Mouse (Mus musculus): ENCODE results near the gene Ggt6. TPM values are rescaled to one million over a fixed set of nuclear protein-coding genes. Genes with fewer than 3 reads are reported as not detected.
A peak's percentile ranks its signal among the peaks of the same experiment; 100 is the strongest.

Gene Ggt6
- polyA plus RNA-seq, 1 experiment from 2014 or later = not detected

- Histone ChIP-seq H3K4me3 (ENCODE audit: low read length) (no peak overlapping the region), H3K27ac (ENCODE audit: low read depth, low read length) (no peak overlapping the region), H3K27me3 (replicated peaks; ENCODE audit: control insufficient read depth, insufficient read depth, low read length) (no peaks in the 10 kb centered on the region), H3K9ac (ENCODE audit: low read depth, low read length) (no peak overlapping the region), H3K9me3 (ENCODE audit: control insufficient read depth, low read length) (no peaks in the 10 kb centered on the region), H3K4me1 (ENCODE audit: control insufficient read depth, insufficient read depth, low read depth, low read length) (peaks cover 7% of the 10 kb centered on the region), H3K4me2 (ENCODE audit: low read length) (no peak overlapping the region), H3K36me3 (ENCODE audit: control insufficient read depth, insufficient read depth, low read length) (0 out of 2 replicates have a peak, but pooled peaks cover 6% of the 10 kb centered on the region)
- ATAC-seq = no peak
- 65% methylated on average over 7 of the region's 7 CpGs for WGBS
Measured at GRCm38 (mm10) chr11:72475408-72475807, 40.1 kb downstream of the Ggt6 start.

- Histone ChIP-seq H3K36me3 (ENCODE audit: control insufficient read depth, insufficient read depth, low read length) (0 out of 2 replicates have a peak, but pooled peaks cover 6% of the 10 kb centered on the region), H3K9ac (ENCODE audit: low read depth, low read length) (no peak overlapping the region), H3K27ac (ENCODE audit: low read depth, low read length) (no peak overlapping the region), H3K4me1 (ENCODE audit: control insufficient read depth, insufficient read depth, low read depth, low read length) (peaks cover 7% of the 10 kb centered on the region), H3K9me3 (ENCODE audit: control insufficient read depth, low read length) (no peaks in the 10 kb centered on the region), H3K27me3 (replicated peaks; ENCODE audit: control insufficient read depth, insufficient read depth, low read length) (no peaks in the 10 kb centered on the region), H3K4me3 (ENCODE audit: low read length) (no peak overlapping the region), H3K4me2 (ENCODE audit: low read length) (no peak overlapping the region)
- 80% methylated on average over 7 of the region's 7 CpGs for WGBS
- ATAC-seq = no peak
Measured at GRCm38 (mm10) chr11:72476074-72476625, 40.8 kb downstream of the Ggt6 start.

- 0 out of 2 replicates have a peak, but pooled peaks cover 6% of the 10 kb centered on the region for H3K36me3 ChIP-seq (ENCODE audit: control insufficient read depth, insufficient read depth, low read length)
- H3K9ac ChIP-seq (ENCODE audit: low read depth, low read length) = 0 out of 2 replicates have a peak overlapping the region, but pooled peaks have one; percentile 5
- H3K4me3 ChIP-seq (ENCODE audit: low read length) = no peak overlapping the region
- no peaks in the 10 kb centered on the region for H3K9me3 ChIP-seq (ENCODE audit: control insufficient read depth, low read length)
- WGBS = 19% methylated on average over 5 of the region's 5 CpGs
- H3K4me2 ChIP-seq (ENCODE audit: low read length) = no peak overlapping the region
- ATAC-seq = no peak
- H3K4me1 ChIP-seq (ENCODE audit: control insufficient read depth, insufficient read depth, low read depth, low read length) = peaks cover 7% of the 10 kb centered on the region
- no peak overlapping the region for H3K27ac ChIP-seq (ENCODE audit: low read depth, low read length)
- H3K27me3 ChIP-seq (replicated peaks; ENCODE audit: control insufficient read depth, insufficient read depth, low read length) = no peaks in the 10 kb centered on the region
Measured at GRCm38 (mm10) chr11:72477182-72477581, 41.9 kb downstream of the Ggt6 start.

- Histone ChIP-seq H3K9ac (ENCODE audit: low read depth, low read length) (0 out of 2 replicates have a peak overlapping the region, but pooled peaks have one; percentile 5), H3K4me2 (ENCODE audit: low read length) (no peak overlapping the region), H3K4me1 (ENCODE audit: control insufficient read depth, insufficient read depth, low read depth, low read length) (peaks cover 7% of the 10 kb centered on the region), H3K9me3 (ENCODE audit: control insufficient read depth, low read length) (no peaks in the 10 kb centered on the region), H3K4me3 (ENCODE audit: low read length) (no peak overlapping the region), H3K36me3 (ENCODE audit: control insufficient read depth, insufficient read depth, low read length) (0 out of 2 replicates have a peak, but pooled peaks cover 6% of the 10 kb centered on the region), H3K27ac (ENCODE audit: low read depth, low read length) (no peak overlapping the region), H3K27me3 (replicated peaks; ENCODE audit: control insufficient read depth, insufficient read depth, low read length) (no peaks in the 10 kb centered on the region)
- WGBS = 77% methylated on average over 1 of the region's 1 CpGs
- ATAC-seq = no peak
Measured at GRCm38 (mm10) chr11:72477653-72478052, 42.3 kb downstream of the Ggt6 start.

GRCm38 (mm10) chr11:72478228-72478627 is 42.9 kb downstream of the Ggt6 start:
- H3K4me2 ChIP-seq (ENCODE audit: low read length) = no peak overlapping the region
- H3K27ac ChIP-seq (ENCODE audit: low read depth, low read length) = no peak overlapping the region
- H3K36me3 ChIP-seq (ENCODE audit: control insufficient read depth, insufficient read depth, low read length) = 0 out of 2 replicates have a peak, but pooled peaks cover 4% of the 10 kb centered on the region
- ATAC-seq = no peak
- H3K4me1 ChIP-seq (ENCODE audit: control insufficient read depth, insufficient read depth, low read depth, low read length) = peaks cover 7% of the 10 kb centered on the region
- H3K27me3 ChIP-seq (replicated peaks; ENCODE audit: control insufficient read depth, insufficient read depth, low read length) = no peaks in the 10 kb centered on the region
- 64% methylated on average over 6 of the region's 6 CpGs for WGBS
- no peaks in the 10 kb centered on the region for H3K9me3 ChIP-seq (ENCODE audit: control insufficient read depth, low read length)
- H3K4me3 ChIP-seq (ENCODE audit: low read length) = no peak overlapping the region
- H3K9ac ChIP-seq (ENCODE audit: low read depth, low read length) = no peak overlapping the region

GRCm38 (mm10) chr11:72479499-72479898 is 44.2 kb downstream of the Ggt6 start:
- H3K4me2 ChIP-seq (ENCODE audit: low read length) = no peak overlapping the region
- H3K9ac ChIP-seq (ENCODE audit: low read depth, low read length) = no peak overlapping the region
- H3K27ac ChIP-seq (ENCODE audit: low read depth, low read length) = no peak overlapping the region
- no peaks in the 10 kb centered on the region for H3K36me3 ChIP-seq (ENCODE audit: control insufficient read depth, insufficient read depth, low read length)
- ATAC-seq = no peak
- WGBS = 76% methylated on average over 2 of the region's 2 CpGs
- no peak overlapping the region for H3K4me3 ChIP-seq (ENCODE audit: low read length)
- H3K4me1 ChIP-seq (ENCODE audit: control insufficient read depth, insufficient read depth, low read depth, low read length) = peaks cover 9% of the 10 kb centered on the region
- H3K27me3 ChIP-seq (replicated peaks; ENCODE audit: control insufficient read depth, insufficient read depth, low read length) = no peaks in the 10 kb centered on the region
- no peaks in the 10 kb centered on the region for H3K9me3 ChIP-seq (ENCODE audit: control insufficient read depth, low read length)

- 77% methylated on average over 5 of the region's 5 CpGs for WGBS
Measured at GRCm38 (mm10) chr11:72481313-72481712, 46.0 kb downstream of the Ggt6 start.

GRCm38 (mm10) chr11:72481952-72482351 is 46.6 kb downstream of the Ggt6 start:
- no peak overlapping the region for H3K27ac ChIP-seq (ENCODE audit: low read depth, low read length)
- no peak for ATAC-seq
- peaks cover 27% of the 10 kb centered on the region for H3K4me1 ChIP-seq (ENCODE audit: control insufficient read depth, insufficient read depth, low read depth, low read length)
- no peaks in the 10 kb centered on the region for H3K36me3 ChIP-seq (ENCODE audit: control insufficient read depth, insufficient read depth, low read length)
- H3K4me3 ChIP-seq (ENCODE audit: low read length) = no peak overlapping the region
- H3K9me3 ChIP-seq (ENCODE audit: control insufficient read depth, low read length) = no peaks in the 10 kb centered on the region
- WGBS = 84% methylated on average over 4 of the region's 4 CpGs
- no peak overlapping the region for H3K4me2 ChIP-seq (ENCODE audit: low read length)
- no peak overlapping the region for H3K9ac ChIP-seq (ENCODE audit: low read depth, low read length)
- H3K27me3 ChIP-seq (replicated peaks; ENCODE audit: control insufficient read depth, insufficient read depth, low read length) = no peaks in the 10 kb centered on the region

More at GRCm38 (mm10) chr11:72481313-72481712, 46.0 kb downstream of the Ggt6 start:
- Histone ChIP-seq H3K4me2 (ENCODE audit: low read length) (no peak overlapping the region), H3K9me3 (ENCODE audit: control insufficient read depth, low read length) (no peaks in the 10 kb centered on the region), H3K4me3 (ENCODE audit: low read length) (no peak overlapping the region), H3K36me3 (ENCODE audit: control insufficient read depth, insufficient read depth, low read length) (no peaks in the 10 kb centered on the region), H3K9ac (ENCODE audit: low read depth, low read length) (no peak overlapping the region), H3K27ac (ENCODE audit: low read depth, low read length) (no peak overlapping the region), H3K4me1 (ENCODE audit: control insufficient read depth, insufficient read depth, low read depth, low read length) (peaks cover 25% of the 10 kb centered on the region), H3K27me3 (replicated peaks; ENCODE audit: control insufficient read depth, insufficient read depth, low read length) (no peaks in the 10 kb centered on the region)
- ATAC-seq = no peak

GRCm38 (mm10) chr11:72484549-72484948 is 49.2 kb downstream of the Ggt6 start:
- Histone ChIP-seq H3K4me2 (ENCODE audit: low read length) (no peak overlapping the region), H3K4me1 (ENCODE audit: control insufficient read depth, insufficient read depth, low read depth, low read length) (peaks cover 34% of the 10 kb centered on the region), H3K27ac (ENCODE audit: low read depth, low read length) (no peak overlapping the region), H3K9ac (ENCODE audit: low read depth, low read length) (no peak overlapping the region), H3K4me3 (ENCODE audit: low read length) (no peak overlapping the region), H3K27me3 (replicated peaks; ENCODE audit: control insufficient read depth, insufficient read depth, low read length) (no peaks in the 10 kb centered on the region), H3K36me3 (ENCODE audit: control insufficient read depth, insufficient read depth, low read length) (no peaks in the 10 kb centered on the region), H3K9me3 (ENCODE audit: control insufficient read depth, low read length) (no peaks in the 10 kb centered on the region)
- no peak for ATAC-seq
- WGBS = 75% methylated on average over 6 of the region's 6 CpGs
